Mouse (Mus musculus) olfactory bulb, adult 2 months (tissue): ENCODE measurements around the gene Usp36.

Experiments
- CTCF ChIP-seq: fragments of 200-500 bp; IDR thresholded peaks from 2 replicates; pipeline ENCODE4 v1.5.1; 2012; ENCODE audit warnings: low read depth, mild to moderate bottlenecking, low read length, moderate library complexity; ENCODE audit not compliant: insufficient read depth
- POLR2A ChIP-seq: fragments of 200-500 bp; IDR thresholded peaks from 2 replicates; pipeline ENCODE4 v1.6.1; 2012; ENCODE audit warnings: mild to moderate bottlenecking, low read depth, low read length, moderate library complexity; ENCODE audit not compliant: insufficient read depth

DNA sequence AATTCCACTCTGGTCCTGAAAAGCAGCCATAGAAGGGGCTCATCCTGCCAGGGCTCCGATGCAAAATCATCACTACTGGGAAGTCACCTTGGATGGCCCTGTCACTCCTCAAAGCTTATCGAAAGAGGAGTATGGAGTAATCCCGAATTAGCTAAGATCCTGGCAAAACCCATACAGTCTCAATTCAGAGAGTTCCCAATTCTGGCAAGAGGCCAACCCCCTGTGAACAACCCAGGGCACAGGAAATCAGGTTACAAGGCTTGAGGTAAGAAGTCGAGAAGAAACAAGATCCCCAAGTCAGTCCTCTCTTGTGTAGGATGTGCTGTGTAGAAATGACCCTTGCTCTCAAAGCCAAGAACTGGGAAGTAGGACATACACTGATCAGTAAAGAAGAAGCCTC lies 47.5 kb downstream of the Usp36 start:
- TF ChIP-seq CTCF (no peak), POLR2A (no peak)
